Mouse (Mus musculus): ENCODE results near the gene Nuak1.

Nuak1 gene

DNA sequence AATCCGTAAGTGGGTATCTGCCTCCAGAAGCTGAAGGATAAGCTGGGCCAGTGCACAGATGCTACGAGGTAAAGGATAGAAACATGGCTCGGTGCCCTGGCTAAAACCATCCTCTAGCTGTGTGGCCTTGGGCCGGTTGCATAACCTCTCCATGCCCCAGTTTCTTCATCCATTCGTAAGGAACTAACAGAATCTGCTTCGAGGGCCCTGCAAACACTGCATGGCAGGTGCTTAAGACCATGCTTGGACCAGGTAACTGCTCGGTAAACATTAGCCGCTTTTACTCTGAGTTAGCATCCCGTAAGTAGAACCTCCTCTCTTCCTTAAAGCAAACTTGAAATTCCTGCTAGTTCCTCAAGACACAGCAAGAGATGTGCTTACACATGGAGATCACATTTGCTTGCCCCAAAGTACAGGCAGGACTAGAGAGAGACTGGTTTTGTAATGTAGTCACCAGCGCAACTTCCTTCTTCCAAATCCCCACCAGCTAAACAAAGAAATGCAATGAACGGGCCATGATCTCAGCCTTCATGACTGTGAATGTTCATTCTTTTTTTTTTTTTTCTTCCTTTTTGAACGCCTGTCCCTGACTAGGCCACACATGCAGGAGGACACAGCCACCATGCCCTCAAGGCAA is 28.0 kb downstream of the Nuak1 start:
- H3K4me3 ChIP-seq (replicated peaks; ENCODE audit: low read length) = no peak overlapping the region
- H3K36me3 ChIP-seq (ENCODE audit: insufficient read depth, low read length) = no peaks in the 10 kb centered on the region
- peaks cover 50% of the 10 kb centered on the region for H3K4me1 ChIP-seq (replicated peaks; ENCODE audit: low read depth, low read length)
- no peaks in the 10 kb centered on the region for H3K9me3 ChIP-seq (ENCODE audit: low read length)
- no peaks in the 10 kb centered on the region for H3K27me3 ChIP-seq (ENCODE audit: insufficient read depth, low read length)
- TF ChIP-seq POU5F1 (IDR thresholded peaks at IDR 0.05; ENCODE audit: borderline replicate concordance, low read length) (no peak), NANOG (IDR thresholded peaks at IDR 0.05; ENCODE audit: borderline replicate concordance, low read length) (no peak), CTCF (conservative IDR thresholded peaks at IDR 0.05; ENCODE audit: low read length) (no peak)

DNA sequence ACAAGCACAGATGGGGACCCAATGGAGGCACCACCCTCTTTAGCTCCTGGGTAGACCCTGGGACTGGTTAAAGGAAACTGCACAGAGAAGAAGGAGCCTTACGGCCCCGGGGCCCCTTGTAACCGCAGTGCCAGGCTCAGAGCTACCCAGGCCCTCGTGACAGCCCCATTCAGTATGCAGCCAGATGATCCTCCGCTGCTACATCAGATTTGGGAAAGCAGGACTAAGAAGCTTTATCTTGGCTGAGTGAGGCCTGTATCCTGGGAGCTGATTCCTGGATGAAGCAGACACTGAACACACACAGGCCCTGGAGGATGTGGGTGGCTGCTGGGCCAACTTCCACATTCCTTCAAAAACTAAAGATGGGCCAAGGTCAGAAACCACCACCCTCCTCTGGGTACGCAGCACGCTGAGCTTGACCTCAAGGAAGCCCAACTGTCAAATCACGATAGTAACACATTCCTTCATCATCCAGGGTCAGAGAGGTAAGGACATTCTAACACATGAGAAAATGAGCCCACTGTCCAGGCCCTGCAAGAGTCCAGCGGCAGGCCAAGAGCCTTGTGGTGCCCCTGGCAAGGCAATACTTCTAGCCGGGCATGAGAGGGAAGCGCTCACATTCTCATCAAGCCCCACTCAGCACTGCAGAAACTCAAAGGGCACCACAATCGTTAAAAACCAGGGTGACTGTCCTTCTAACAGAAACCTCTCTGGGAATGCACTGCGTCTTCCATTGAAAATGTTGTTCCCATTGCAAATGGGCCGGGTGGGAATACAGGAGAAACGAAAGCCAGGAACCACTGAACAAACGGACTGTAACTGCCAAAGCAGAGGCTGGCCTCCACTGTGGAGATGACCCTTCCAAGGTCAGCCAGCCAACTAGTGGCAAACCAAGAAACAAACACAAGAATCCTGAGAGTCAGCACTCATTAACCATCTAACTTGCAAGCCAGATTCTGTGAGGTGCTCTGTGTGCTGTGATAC is 29.0 kb downstream of the Nuak1 start:
- H3K9me3 ChIP-seq (ENCODE audit: low read length) = no peaks in the 10 kb centered on the region
- no peak overlapping the region for H3K4me3 ChIP-seq (replicated peaks; ENCODE audit: low read length)
- TF ChIP-seq POU5F1 (IDR thresholded peaks at IDR 0.05; ENCODE audit: borderline replicate concordance, low read length) = no peak
- no peak for TF ChIP-seq CTCF (conservative IDR thresholded peaks at IDR 0.05; ENCODE audit: low read length)
- no peak for TF ChIP-seq NANOG (IDR thresholded peaks at IDR 0.05; ENCODE audit: borderline replicate concordance, low read length)
- peaks cover 40% of the 10 kb centered on the region for H3K4me1 ChIP-seq (replicated peaks; ENCODE audit: low read depth, low read length)
- no peaks in the 10 kb centered on the region for H3K27me3 ChIP-seq (ENCODE audit: insufficient read depth, low read length)
- no peaks in the 10 kb centered on the region for H3K36me3 ChIP-seq (ENCODE audit: insufficient read depth, low read length)

DNA sequence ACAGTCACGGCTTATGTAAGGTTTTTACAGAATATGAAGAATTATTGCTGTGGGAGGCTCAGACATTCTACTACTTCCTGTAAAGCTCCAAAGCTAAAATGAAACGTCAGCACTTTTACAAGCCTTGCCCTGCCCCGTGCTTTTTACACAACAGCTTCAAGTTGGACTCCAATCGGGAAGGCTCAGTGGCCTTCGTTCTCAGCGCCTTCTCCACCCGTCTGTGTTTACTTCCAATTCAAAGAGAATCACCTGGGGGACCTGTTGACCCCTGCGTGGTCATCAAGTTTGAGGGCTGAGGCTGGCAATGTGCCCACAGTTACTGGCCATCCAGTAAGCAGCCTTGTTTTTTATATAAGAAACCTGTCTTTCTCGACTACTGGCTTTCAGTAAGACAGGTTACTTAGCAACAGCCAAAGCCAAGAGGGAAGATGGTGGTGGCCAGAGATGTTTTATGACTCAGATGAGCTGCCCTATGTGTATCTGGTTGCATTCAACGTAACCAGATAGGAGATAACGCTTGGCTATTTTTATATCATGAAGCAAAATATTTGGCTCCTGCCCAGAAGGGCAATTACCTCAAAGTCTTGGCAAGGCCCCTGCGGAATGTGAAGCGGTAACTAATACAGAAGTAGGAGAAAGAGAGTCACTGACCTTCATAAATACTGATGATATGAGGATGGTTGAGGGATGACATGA is 31.3 kb downstream of the Nuak1 start:
- H3K27me3 ChIP-seq (ENCODE audit: insufficient read depth, low read length) = no peaks in the 10 kb centered on the region
- H3K36me3 ChIP-seq (ENCODE audit: insufficient read depth, low read length) = no peaks in the 10 kb centered on the region
- H3K4me1 ChIP-seq (replicated peaks; ENCODE audit: low read depth, low read length) = peaks cover 39% of the 10 kb centered on the region
- no peak overlapping the region for H3K4me3 ChIP-seq (replicated peaks; ENCODE audit: low read length)
- no peak for TF ChIP-seq CTCF (conservative IDR thresholded peaks at IDR 0.05; ENCODE audit: low read length)
- TF ChIP-seq NANOG (IDR thresholded peaks at IDR 0.05; ENCODE audit: borderline replicate concordance, low read length) = no peak
- no peak for TF ChIP-seq POU5F1 (IDR thresholded peaks at IDR 0.05; ENCODE audit: borderline replicate concordance, low read length)
- H3K9me3 ChIP-seq (ENCODE audit: low read length) = no peaks in the 10 kb centered on the region

DNA sequence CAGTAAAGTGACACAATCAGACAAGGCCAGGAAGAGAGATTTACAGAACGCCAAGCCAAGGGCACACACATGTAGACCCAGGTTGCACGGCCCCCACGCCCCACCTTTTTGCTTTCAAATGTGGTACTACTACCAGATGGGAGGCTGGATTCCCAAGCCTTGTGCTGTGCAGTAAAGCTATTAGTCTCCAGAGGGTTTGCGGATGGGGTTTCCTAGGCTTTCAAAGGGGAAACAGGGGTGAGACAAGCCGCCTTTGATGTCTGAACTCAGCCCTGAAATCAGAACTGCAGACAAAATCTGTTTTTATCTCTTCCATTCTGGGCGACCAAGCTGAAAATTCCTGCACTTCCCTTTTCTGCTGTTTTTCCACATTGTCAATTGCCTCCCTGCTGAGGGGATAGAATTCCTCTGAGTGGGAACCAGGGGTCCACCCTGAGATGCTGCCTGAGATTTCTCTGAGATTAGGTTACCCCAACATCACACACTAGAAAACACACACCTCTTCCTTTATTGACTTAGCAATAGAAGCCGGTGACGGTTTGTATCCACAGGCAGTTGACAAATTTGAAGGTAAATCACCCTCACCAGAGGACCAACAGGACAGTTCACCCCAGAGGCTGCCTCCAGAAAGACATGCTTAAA is 35.1 kb downstream of the Nuak1 start:
- TF ChIP-seq POU5F1 (IDR thresholded peaks at IDR 0.05; ENCODE audit: borderline replicate concordance, low read length) (no peak), NANOG (IDR thresholded peaks at IDR 0.05; ENCODE audit: borderline replicate concordance, low read length) (no peak), CTCF (conservative IDR thresholded peaks at IDR 0.05; ENCODE audit: low read length) (no peak)
- Histone ChIP-seq H3K36me3 (ENCODE audit: insufficient read depth, low read length) (no peaks in the 10 kb centered on the region), H3K9me3 (ENCODE audit: low read length) (no peaks in the 10 kb centered on the region), H3K4me3 (replicated peaks; ENCODE audit: low read length) (no peak overlapping the region), H3K4me1 (replicated peaks; ENCODE audit: low read depth, low read length) (peaks cover 20% of the 10 kb centered on the region), H3K27me3 (ENCODE audit: insufficient read depth, low read length) (no peaks in the 10 kb centered on the region)

- H3K9me3 ChIP-seq (ENCODE audit: low read length) = no peaks in the 10 kb centered on the region
- no peaks in the 10 kb centered on the region for H3K36me3 ChIP-seq (ENCODE audit: insufficient read depth, low read length)
- no peak for TF ChIP-seq NANOG (IDR thresholded peaks at IDR 0.05; ENCODE audit: borderline replicate concordance, low read length)
- TF ChIP-seq CTCF (conservative IDR thresholded peaks at IDR 0.05; ENCODE audit: low read length) = no peak
- no peak for TF ChIP-seq POU5F1 (IDR thresholded peaks at IDR 0.05; ENCODE audit: borderline replicate concordance, low read length)
- peaks cover 13% of the 10 kb centered on the region for H3K4me1 ChIP-seq (replicated peaks; ENCODE audit: low read depth, low read length)
- H3K27me3 ChIP-seq (ENCODE audit: insufficient read depth, low read length) = no peaks in the 10 kb centered on the region
- no peak overlapping the region for H3K4me3 ChIP-seq (replicated peaks; ENCODE audit: low read length)
Observed at GRCm38 (mm10) chr10:84401907-84402371, 38.5 kb downstream of the Nuak1 start.

DNA sequence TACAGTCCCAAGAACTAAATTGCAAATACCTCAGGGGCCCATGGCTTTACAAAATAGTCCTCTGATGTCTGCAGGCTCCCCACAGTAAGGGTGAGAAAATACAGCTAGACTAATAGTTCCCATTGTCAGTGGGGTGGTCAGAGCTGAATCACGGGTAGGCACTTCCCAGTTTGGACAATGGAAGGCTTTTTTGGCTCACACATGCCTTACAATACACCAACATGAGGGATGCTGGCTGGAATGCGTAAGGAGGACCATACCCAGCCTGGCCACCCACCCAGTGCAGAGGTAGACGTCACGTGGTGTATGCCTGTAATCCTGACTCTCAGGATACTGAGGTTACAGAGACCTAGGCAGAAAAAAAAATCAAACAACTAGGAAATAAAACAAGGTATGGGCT is 39.2 kb downstream of the Nuak1 start:
- Histone ChIP-seq H3K9me3 (ENCODE audit: low read length) (no peaks in the 10 kb centered on the region), H3K4me1 (replicated peaks; ENCODE audit: low read depth, low read length) (peaks cover 14% of the 10 kb centered on the region), H3K36me3 (ENCODE audit: insufficient read depth, low read length) (no peaks in the 10 kb centered on the region), H3K4me3 (replicated peaks; ENCODE audit: low read length) (no peak overlapping the region), H3K27me3 (ENCODE audit: insufficient read depth, low read length) (no peaks in the 10 kb centered on the region)
- no peak for TF ChIP-seq POU5F1 (IDR thresholded peaks at IDR 0.05; ENCODE audit: borderline replicate concordance, low read length)
- no peak for TF ChIP-seq NANOG (IDR thresholded peaks at IDR 0.05; ENCODE audit: borderline replicate concordance, low read length)
- TF ChIP-seq CTCF (conservative IDR thresholded peaks at IDR 0.05; ENCODE audit: low read length) = no peak

GRCm38 (mm10) chr10:84400037-84400681 is 40.2 kb downstream of the Nuak1 start:
- Histone ChIP-seq H3K4me1 (replicated peaks; ENCODE audit: low read depth, low read length) (peaks cover 15% of the 10 kb centered on the region), H3K36me3 (ENCODE audit: insufficient read depth, low read length) (no peaks in the 10 kb centered on the region), H3K27me3 (ENCODE audit: insufficient read depth, low read length) (no peaks in the 10 kb centered on the region), H3K9me3 (ENCODE audit: low read length) (no peaks in the 10 kb centered on the region), H3K4me3 (replicated peaks; ENCODE audit: low read length) (no peak overlapping the region)
- TF ChIP-seq POU5F1 (IDR thresholded peaks at IDR 0.05; ENCODE audit: borderline replicate concordance, low read length) = no peak
- no peak for TF ChIP-seq NANOG (IDR thresholded peaks at IDR 0.05; ENCODE audit: borderline replicate concordance, low read length)

Measured in E14TG2a.4 (cell line).